Mouse (Mus musculus) limb, embryonic 12.5 days (tissue): ENCODE results near the gene Gm815. TPM values are rescaled to one million over a fixed set of nuclear protein-coding genes. Genes with fewer than 3 reads are reported as not detected.

Experiments used
- ATAC-seq: fragments of 200-750 bp; cut with Nextera tagmentation; 2 replicates; pipeline ENCODE4 v1.8.0; 2017; ENCODE audit warnings: low read depth, moderate TSS enrichment; ENCODE audit not compliant: insufficient number of reproducible peaks, insufficient read depth, low FRiP score, low TSS enrichment
- H3K27ac ChIP-seq: fragments of 300-500 bp; sonication (generic); 2 replicates; pipeline ENCODE4 v1.5.1; 2016; ENCODE audit warnings: mild to moderate bottlenecking, moderate library complexity
- H3K27me3 ChIP-seq: fragments of 300-500 bp; sonication (generic); 2 replicates; pipeline ENCODE4 v1.6.1; 2016; ENCODE audit warnings: mild to moderate bottlenecking, moderate library complexity
- H3K36me3 ChIP-seq: fragments of 300-500 bp; sonication (generic); 2 replicates; pipeline ENCODE4 v1.6.1; 2016; ENCODE audit warnings: mild to moderate bottlenecking, moderate library complexity
- H3K4me1 ChIP-seq: fragments of 300-500 bp; sonication (generic); replicated peaks from 2 replicates; pipeline ENCODE4 v1.6.1; 2016
- H3K4me2 ChIP-seq: fragments of 300-500 bp; sonication (generic); 2 replicates; pipeline ENCODE4 v1.6.1; 2016; ENCODE audit warnings: mild to moderate bottlenecking, moderate library complexity
- H3K4me3 ChIP-seq: fragments of 300-500 bp; sonication (generic); replicated peaks from 2 replicates; pipeline ENCODE4 v1.5.1; 2016; ENCODE audit warnings: mild to moderate bottlenecking
- H3K9ac ChIP-seq: fragments of 300-500 bp; sonication (generic); replicated peaks from 2 replicates; pipeline ENCODE4 v1.6.1; 2016; ENCODE audit warnings: mild to moderate bottlenecking, moderate library complexity
- H3K9me3 ChIP-seq: fragments of 300-500 bp; sonication (generic); 2 replicates; pipeline ENCODE4 v1.6.1; 2016; ENCODE audit warnings: mild to moderate bottlenecking, moderate library complexity
- WGBS: fragments of 180-500 bp; shearing (Covaris S2); methylation state at CpG from one replicate; pipeline ENCODE4 v1.1.7; 2016; 5-methylcytosine and 5-hydroxymethylcytosine counted together
- polyA plus RNA-seq: library from polyadenylated mRNA; unstranded; fragments of >200 nt; fragmentation: Nextera tagmentation; extraction: Ambion mirVana; gene quantifications from 2 replicates; pipeline ENCODE4 v1.2.1, GENCODE M21; 2016

Gene Gm815
- polyA plus RNA-seq, 1 experiment from 2014 or later: not detected

- no peak for ATAC-seq
- no peaks in the 10 kb centered on the region for H3K27me3 ChIP-seq
- H3K4me3 ChIP-seq: no peak overlapping the region
- no peaks in the 10 kb centered on the region for H3K4me1 ChIP-seq
- H3K36me3 ChIP-seq: no peaks in the 10 kb centered on the region
- no peak overlapping the region for H3K9ac ChIP-seq
- no peaks in the 10 kb centered on the region for H3K9me3 ChIP-seq
- WGBS: 80% methylated on average over 12 of the region's 12 CpGs
- no peak overlapping the region for H3K4me2 ChIP-seq
- H3K27ac ChIP-seq: no peak overlapping the region
Observed at GRCm38 (mm10) chr19:26858427-26859194, 27.1 kb upstream of the Gm815 start.

GRCm38 (mm10) chr19:26859195-26859570, 26.5 kb upstream of the Gm815 start:
- Histone ChIP-seq H3K27ac (no peak overlapping the region), H3K4me2 (no peak overlapping the region), H3K4me3 (no peak overlapping the region), H3K27me3 (no peaks in the 10 kb centered on the region), H3K36me3 (no peaks in the 10 kb centered on the region), H3K9me3 (no peaks in the 10 kb centered on the region), H3K9ac (no peak overlapping the region), H3K4me1 (no peaks in the 10 kb centered on the region)
- ATAC-seq: no peak
- WGBS: 87% methylated on average over 5 of the region's 5 CpGs

- WGBS: 66% methylated on average over 5 of the region's 5 CpGs
- no peak overlapping the region for H3K9ac ChIP-seq
- no peak overlapping the region for H3K27ac ChIP-seq
- H3K4me2 ChIP-seq: no peak overlapping the region
- no peaks in the 10 kb centered on the region for H3K27me3 ChIP-seq
- no peaks in the 10 kb centered on the region for H3K36me3 ChIP-seq
- no peaks in the 10 kb centered on the region for H3K9me3 ChIP-seq
- no peak overlapping the region for H3K4me3 ChIP-seq
- peaks cover 11% of the 10 kb centered on the region; the same call in 1 of the 2 replicates for H3K4me1 ChIP-seq
- ATAC-seq: no peak
Observed at GRCm38 (mm10) chr19:26863662-26864061, 22.0 kb upstream of the Gm815 start.

GRCm38 (mm10) chr19:26864975-26865690, 20.5 kb upstream of the Gm815 start:
- no peak overlapping the region for H3K9ac ChIP-seq
- 82% methylated on average over 15 of the region's 15 CpGs for WGBS

GRCm38 (mm10) chr19:26865736-26866135, 19.9 kb upstream of the Gm815 start:
- Histone ChIP-seq H3K36me3 (no peaks in the 10 kb centered on the region), H3K4me2 (no peak overlapping the region), H3K4me3 (no peak overlapping the region), H3K4me1 (peaks cover 26% of the 10 kb centered on the region), H3K9ac (no peak overlapping the region), H3K27ac (0 out of 2 replicates have a peak overlapping the region, but pooled peaks have one; percentile 2), H3K9me3 (no peaks in the 10 kb centered on the region), H3K27me3 (no peaks in the 10 kb centered on the region)
- 19% methylated on average over 7 of the region's 7 CpGs for WGBS
- ATAC-seq: peak; percentile 78

More at GRCm38 (mm10) chr19:26864975-26865690, 20.5 kb upstream of the Gm815 start:
- H3K27me3 ChIP-seq: no peaks in the 10 kb centered on the region
- H3K27ac ChIP-seq: no peak overlapping the region
- H3K4me2 ChIP-seq: no peak overlapping the region
- no peaks in the 10 kb centered on the region for H3K9me3 ChIP-seq
- H3K36me3 ChIP-seq: no peaks in the 10 kb centered on the region
- ATAC-seq: no peak
- peaks cover 20% of the 10 kb centered on the region for H3K4me1 ChIP-seq
- no peak overlapping the region for H3K4me3 ChIP-seq

GRCm38 (mm10) chr19:26869591-26869990, 16.1 kb upstream of the Gm815 start:
- WGBS: 34% methylated on average over 3 of the region's 3 CpGs
- no peak overlapping the region for H3K27ac ChIP-seq
- no peak for ATAC-seq

GRCm38 (mm10) chr19:26870280-26870679, 15.4 kb upstream of the Gm815 start:
- H3K4me1 ChIP-seq: peaks cover 26% of the 10 kb centered on the region
- WGBS: 30% methylated on average over 7 of the region's 7 CpGs
- H3K4me3 ChIP-seq: no peak overlapping the region
- H3K4me2 ChIP-seq: no peak overlapping the region
- H3K36me3 ChIP-seq: no peaks in the 10 kb centered on the region
- no peak overlapping the region for H3K9ac ChIP-seq
- no peaks in the 10 kb centered on the region for H3K27me3 ChIP-seq
- 0 out of 2 replicates have a peak overlapping the region, but pooled peaks have one; percentile 20 for H3K27ac ChIP-seq
- no peaks in the 10 kb centered on the region for H3K9me3 ChIP-seq
- no peak for ATAC-seq

More at GRCm38 (mm10) chr19:26869591-26869990, 16.1 kb upstream of the Gm815 start:
- no peaks in the 10 kb centered on the region for H3K27me3 ChIP-seq
- H3K4me1 ChIP-seq: peaks cover 26% of the 10 kb centered on the region
- H3K4me2 ChIP-seq: no peak overlapping the region
- no peak overlapping the region for H3K9ac ChIP-seq
- no peak overlapping the region for H3K4me3 ChIP-seq
- H3K9me3 ChIP-seq: no peaks in the 10 kb centered on the region
- H3K36me3 ChIP-seq: no peaks in the 10 kb centered on the region

- Histone ChIP-seq H3K27me3 (no peaks in the 10 kb centered on the region), H3K4me3 (no peak overlapping the region)
Observed at GRCm38 (mm10) chr19:26871096-26871495, 14.6 kb upstream of the Gm815 start.

GRCm38 (mm10) chr19:26872886-26873285, 12.8 kb upstream of the Gm815 start:
- 53% methylated on average over 6 of the region's 6 CpGs for WGBS
- Histone ChIP-seq H3K9me3 (no peaks in the 10 kb centered on the region), H3K4me2 (no peak overlapping the region), H3K27me3 (no peaks in the 10 kb centered on the region), H3K4me3 (no peak overlapping the region), H3K9ac (no peak overlapping the region), H3K27ac (no peak overlapping the region), H3K36me3 (no peaks in the 10 kb centered on the region), H3K4me1 (peaks cover 26% of the 10 kb centered on the region)
- ATAC-seq: no peak

More at GRCm38 (mm10) chr19:26871096-26871495, 14.6 kb upstream of the Gm815 start:
- WGBS: 4% methylated on average over 3 of the region's 3 CpGs
- no peak overlapping the region for H3K27ac ChIP-seq
- H3K9ac ChIP-seq: no peak overlapping the region
- no peak overlapping the region for H3K4me2 ChIP-seq
- H3K9me3 ChIP-seq: no peaks in the 10 kb centered on the region
- H3K4me1 ChIP-seq: peaks cover 20% of the 10 kb centered on the region
- no peaks in the 10 kb centered on the region for H3K36me3 ChIP-seq
- ATAC-seq: no peak

GRCm38 (mm10) chr19:26875601-26876000, 10.1 kb upstream of the Gm815 start:
- 94% methylated on average over 6 of the region's 6 CpGs for WGBS

GRCm38 (mm10) chr19:26877180-26877775, 8.4 kb upstream of the Gm815 start:
- Histone ChIP-seq H3K27ac (no peak overlapping the region), H3K4me1 (peaks cover 16% of the 10 kb centered on the region), H3K27me3 (no peaks in the 10 kb centered on the region), H3K4me2 (peak overlapping the region; percentile 38), H3K9ac (no peak overlapping the region), H3K4me3 (no peak overlapping the region), H3K36me3 (no peaks in the 10 kb centered on the region), H3K9me3 (no peaks in the 10 kb centered on the region)
- 12% methylated on average over 10 of the region's 10 CpGs for WGBS
- ATAC-seq: no peak

More at GRCm38 (mm10) chr19:26875601-26876000, 10.1 kb upstream of the Gm815 start:
- Histone ChIP-seq H3K36me3 (no peaks in the 10 kb centered on the region), H3K27ac (no peak overlapping the region), H3K4me1 (peaks cover 17% of the 10 kb centered on the region), H3K9ac (no peak overlapping the region), H3K4me3 (no peak overlapping the region), H3K9me3 (no peaks in the 10 kb centered on the region), H3K4me2 (no peak overlapping the region), H3K27me3 (no peaks in the 10 kb centered on the region)
- ATAC-seq: no peak
